Mouse (Mus musculus) megakaryocyte, embryonic 14.5 days (primary cell): ENCODE data around the gene Ctf2. TPM values are rescaled to one million over a fixed set of nuclear protein-coding genes. Genes with fewer than 3 reads are reported as not detected.

ENCODE experiments used
- H3K27me3 ChIP-seq: replicated peaks from 2 replicates; pipeline ENCODE3; 2012; ENCODE audit warnings: inconsistent platforms
- H3K36me3 ChIP-seq: replicated peaks from 2 replicates; pipeline ENCODE3; 2012; ENCODE audit warnings: low read length, inconsistent platforms, mixed read lengths
- H3K4me1 ChIP-seq: 2 replicates; pipeline ENCODE4 v1.6.1; 2012; ENCODE audit warnings: inconsistent platforms
- H3K4me3 ChIP-seq: replicated peaks from 2 replicates; pipeline ENCODE3; 2012; ENCODE audit warnings: moderate library complexity, mild to moderate bottlenecking, inconsistent platforms
- H3K9me3 ChIP-seq: 2 replicates; pipeline ENCODE4 v1.6.1; 2012; ENCODE audit warnings: inconsistent platforms
- FLI1 ChIP-seq: IDR thresholded peaks from 2 replicates; pipeline ENCODE4 v1.6.1; 2012; ENCODE audit warnings: low read length, inconsistent platforms, mixed read lengths
- GATA1 ChIP-seq: IDR thresholded peaks from 3 replicates; pipeline ENCODE4 v1.6.1; 2012; ENCODE audit warnings: mixed read lengths, low read length, inconsistent platforms, borderline replicate concordance
- polyA plus RNA-seq: library from polyadenylated mRNA; stranded (reverse); fragments of >175 nt; gene quantifications from 2 replicates; pipeline ENCODE4 v1.2.3, GENCODE M21; 2012; ENCODE audit warnings: low replicate concordance; ENCODE audit not compliant: insufficient read depth

The Ctf2 gene
- polyA plus RNA-seq, 1 experiment = not detected

- Histone ChIP-seq H3K36me3 (peaks cover 86% of the 10 kb centered on the region), H3K9me3 (no peaks in the 10 kb centered on the region), H3K4me3 (no peak overlapping the region), H3K4me1 (peaks cover 21% of the 10 kb centered on the region), H3K27me3 (no peaks in the 10 kb centered on the region)
- TF ChIP-seq FLI1 = no peak
- TF ChIP-seq GATA1 = no peak
These were observed 28.5 kb upstream of the Ctf2 start for GRCm38 (mm10) chr7:127760478-127760877.

GRCm38 (mm10) chr7:127759716-127760115 is 27.8 kb upstream of the Ctf2 start:
- Histone ChIP-seq H3K4me1 (peaks cover 21% of the 10 kb centered on the region), H3K4me3 (peak overlapping the region; percentile 16), H3K27me3 (no peaks in the 10 kb centered on the region), H3K36me3 (peaks cover 86% of the 10 kb centered on the region), H3K9me3 (no peaks in the 10 kb centered on the region)
- TF ChIP-seq FLI1 (no peak), GATA1 (no peak)

- H3K4me1 ChIP-seq = peaks cover 27% of the 10 kb centered on the region
- H3K9me3 ChIP-seq = no peaks in the 10 kb centered on the region
- peaks cover 100% of the 10 kb centered on the region for H3K36me3 ChIP-seq
- no peak overlapping the region for H3K4me3 ChIP-seq
- TF ChIP-seq GATA1 = no peak
- TF ChIP-seq FLI1 = no peak
- H3K27me3 ChIP-seq = no peaks in the 10 kb centered on the region
These were observed 21.8 kb upstream of the Ctf2 start for GRCm38 (mm10) chr7:127753741-127754140.

GRCm38 (mm10) chr7:127753158-127753557 is 21.2 kb upstream of the Ctf2 start:
- TF ChIP-seq FLI1 = no peak
- no peak for TF ChIP-seq GATA1
- no peaks in the 10 kb centered on the region for H3K9me3 ChIP-seq

GRCm38 (mm10) chr7:127752069-127752468 is 20.1 kb upstream of the Ctf2 start:
- Histone ChIP-seq H3K4me3 (no peak overlapping the region), H3K36me3 (peaks cover 99% of the 10 kb centered on the region), H3K4me1 (peaks cover 39% of the 10 kb centered on the region), H3K9me3 (no peaks in the 10 kb centered on the region), H3K27me3 (no peaks in the 10 kb centered on the region)
- TF ChIP-seq GATA1 = no peak
- TF ChIP-seq FLI1 = no peak

More at GRCm38 (mm10) chr7:127753158-127753557, 21.2 kb upstream of the Ctf2 start:
- H3K27me3 ChIP-seq = no peaks in the 10 kb centered on the region
- H3K36me3 ChIP-seq = peaks cover 100% of the 10 kb centered on the region
- H3K4me3 ChIP-seq = no peak overlapping the region
- peaks cover 28% of the 10 kb centered on the region for H3K4me1 ChIP-seq

- Histone ChIP-seq H3K27me3 (no peaks in the 10 kb centered on the region), H3K36me3 (peaks cover 94% of the 10 kb centered on the region), H3K9me3 (no peaks in the 10 kb centered on the region)
These were observed 19.7 kb upstream of the Ctf2 start for GRCm38 (mm10) chr7:127751619-127752018.

GRCm38 (mm10) chr7:127750131-127751127 is 18.5 kb upstream of the Ctf2 start:
- Histone ChIP-seq H3K4me3 (no peak overlapping the region), H3K9me3 (no peaks in the 10 kb centered on the region), H3K36me3 (peaks cover 83% of the 10 kb centered on the region), H3K4me1 (peaks cover 35% of the 10 kb centered on the region), H3K27me3 (no peaks in the 10 kb centered on the region)
- TF ChIP-seq FLI1 (no peak), GATA1 (no peak)

More at GRCm38 (mm10) chr7:127751619-127752018, 19.7 kb upstream of the Ctf2 start:
- Histone ChIP-seq H3K4me3 (no peak overlapping the region), H3K4me1 (peaks cover 42% of the 10 kb centered on the region)
- no peak for TF ChIP-seq FLI1
- no peak for TF ChIP-seq GATA1

- peaks cover 60% of the 10 kb centered on the region for H3K36me3 ChIP-seq
- TF ChIP-seq FLI1 = no peak
- no peak for TF ChIP-seq GATA1
- no peak overlapping the region for H3K4me3 ChIP-seq
- no peaks in the 10 kb centered on the region for H3K9me3 ChIP-seq
- H3K27me3 ChIP-seq = no peaks in the 10 kb centered on the region
- H3K4me1 ChIP-seq = peaks cover 36% of the 10 kb centered on the region
These were observed 16.2 kb upstream of the Ctf2 start for GRCm38 (mm10) chr7:127748235-127748560.

GRCm38 (mm10) chr7:127747559-127748234 is 15.7 kb upstream of the Ctf2 start:
- H3K9me3 ChIP-seq = no peaks in the 10 kb centered on the region
- peaks cover 31% of the 10 kb centered on the region for H3K4me1 ChIP-seq
- H3K27me3 ChIP-seq = no peaks in the 10 kb centered on the region
- H3K4me3 ChIP-seq = no peak overlapping the region
- TF ChIP-seq FLI1 (no peak), GATA1 (no peak)
- peaks cover 55% of the 10 kb centered on the region for H3K36me3 ChIP-seq
